Comparison of ENCODE assay signal across 19 mouse cellular contexts in genomic region chr9:34375187-34375586, GRCm38 (mm10).
DNase-seq lines count a peak whose midpoint lies in the region; ATAC-seq lines count a peak whose summit lies in the region.
"Had no signal": no experiment of that assay in that cellular context is flagged by ENCODE, and none has a peak within 500 bp of the region (broad histone marks: within the 10 kb centered on the region; RNA-seq: fewer than 3 reads in every experiment).

No protein-coding gene starts in this region.

- no peaks in the 10 kb centered on the region for H3K9me3 ChIP-seq in forebrain, embryonic 14.5 days (replicated peaks; ENCODE audit: control insufficient read depth, low read length)
- H3K9me3 ChIP-seq in liver, embryonic 11.5 days (ENCODE audit: control insufficient read depth, low read length), result no peaks in the 10 kb centered on the region
- H3K9me3 ChIP-seq: embryonic facial prominence, embryonic 15.5 days; G1E; heart, embryonic 13.5 days; kidney, embryonic 15.5 days; limb, embryonic 10.5 days; liver, embryonic 12.5 days; stomach, embryonic 15.5 days had no signal

- H3K9ac ChIP-seq in forebrain, embryonic 14.5 days (ENCODE audit: low read length), result no peak overlapping the region
- no peak overlapping the region for H3K9ac ChIP-seq in liver, embryonic 11.5 days (ENCODE audit: low read depth, low read length)
- H3K9ac ChIP-seq: embryonic facial prominence, embryonic 15.5 days; heart, embryonic 13.5 days; kidney, embryonic 15.5 days; liver, embryonic 12.5 days; stomach, embryonic 15.5 days had no signal

- H3K4me1 ChIP-seq in forebrain, embryonic 14.5 days (ENCODE audit: control insufficient read depth, insufficient read depth, low read length), result 0 out of 2 replicates have a peak, but pooled peaks cover 3% of the 10 kb centered on the region
- H3K4me1 ChIP-seq in liver, embryonic 11.5 days (replicated peaks; ENCODE audit: control insufficient read depth, insufficient read depth, low read length), result no peaks in the 10 kb centered on the region
- H3K4me1 ChIP-seq: embryonic facial prominence, embryonic 15.5 days; kidney, embryonic 15.5 days; limb, embryonic 10.5 days; liver, embryonic 12.5 days; stomach, embryonic 15.5 days had no signal

- ATAC-seq in forebrain, embryonic 14.5 days, result peak; percentile 77
- no peak for ATAC-seq in liver, embryonic 11.5 days (replicated peaks; ENCODE audit: low FRiP score)
- no peak for ATAC-seq in activated CD4-positive, CD25-positive, alpha-beta regulatory T cell, adult 4 months
- ATAC-seq: CD4-positive, CD25-positive, alpha-beta regulatory T cell, adult 4 months; liver, embryonic 12.5 days had no signal

- DNase-seq in kidney, postnatal 4 days, result peak; percentile 6 to 10
- no peak for DNase-seq in kidney, adult 18-20 months
- peak; percentile 40 for DNase-seq in NIH3T3 (ENCODE audit: low read depth)
- DNase-seq in adrenal gland, adult 2 months, result peak; percentile 59
- DNase-seq in forebrain, embryonic 14.5 days (ENCODE audit: low spot score), result peak; percentile 61
- no peak for DNase-seq in liver, embryonic 11.5 days (ENCODE audit: low spot score)
- DNase-seq: cerebellum, adult 9-10 months; embryo, embryonic 11 days; heart, adult 11 months; spleen, adult 18-20 months had no signal

- no peak overlapping the region for H3K4me3 ChIP-seq in forebrain, embryonic 14.5 days (ENCODE audit: low read depth, low read length)
- H3K4me3 ChIP-seq in liver, embryonic 11.5 days (ENCODE audit: low read depth, low read length), result no peak overlapping the region
- H3K4me3 ChIP-seq: embryonic facial prominence, embryonic 15.5 days; heart, embryonic 13.5 days; kidney, embryonic 15.5 days; limb, embryonic 10.5 days; liver, embryonic 12.5 days; stomach, embryonic 15.5 days had no signal

- H3K4me2 ChIP-seq in forebrain, embryonic 14.5 days (ENCODE audit: low read length), result no peak overlapping the region
- no peak overlapping the region for H3K4me2 ChIP-seq in liver, embryonic 11.5 days
- H3K4me2 ChIP-seq: embryonic facial prominence, embryonic 15.5 days; heart, embryonic 13.5 days; kidney, embryonic 15.5 days; liver, embryonic 12.5 days; stomach, embryonic 15.5 days had no signal

- H3K27me3 ChIP-seq in forebrain, embryonic 14.5 days (replicated peaks; ENCODE audit: control insufficient read depth, insufficient read depth, low read length), result no peaks in the 10 kb centered on the region
- H3K27me3 ChIP-seq in liver, embryonic 11.5 days (replicated peaks; ENCODE audit: control insufficient read depth, insufficient read depth, low read length), result no peaks in the 10 kb centered on the region
- H3K27me3 ChIP-seq: embryonic facial prominence, embryonic 15.5 days; heart, embryonic 13.5 days; kidney, embryonic 15.5 days; liver, embryonic 12.5 days; stomach, embryonic 15.5 days had no signal

- WGBS in forebrain, embryonic 14.5 days, result 13% methylated on average over 1 of the region's 1 CpGs
- WGBS in liver, embryonic 11.5 days, result 71% methylated on average over 1 of the region's 1 CpGs

- no peak overlapping the region for H3K27ac ChIP-seq in forebrain, embryonic 14.5 days (ENCODE audit: low read depth, low read length)
- no peak overlapping the region for H3K27ac ChIP-seq in liver, embryonic 11.5 days (ENCODE audit: low read depth, low read length)
- H3K27ac ChIP-seq: embryonic facial prominence, embryonic 15.5 days; heart, embryonic 13.5 days; kidney, embryonic 15.5 days; limb, embryonic 10.5 days; liver, embryonic 12.5 days; stomach, embryonic 15.5 days had no signal

- no peaks in the 10 kb centered on the region for H3K36me3 ChIP-seq in forebrain, embryonic 14.5 days (ENCODE audit: control insufficient read depth, insufficient read depth, low read length)
- H3K36me3 ChIP-seq in liver, embryonic 11.5 days (ENCODE audit: control insufficient read depth, insufficient read depth, low read length), result no peaks in the 10 kb centered on the region
- H3K36me3 ChIP-seq: embryonic facial prominence, embryonic 15.5 days; G1E; heart, embryonic 13.5 days; kidney, embryonic 15.5 days; limb, embryonic 10.5 days; liver, embryonic 12.5 days; stomach, embryonic 15.5 days had no signal

Comparison
In these comparisons a context has a peak if more than half of its experiments do, and no peak if none do; other contexts are left out.
1. DNase-seq: peak in kidney, postnatal 4 days (2 of 2), NIH3T3 (single experiment), adrenal gland, adult 2 months (single experiment) and forebrain, embryonic 14.5 days (single experiment); none in kidney, adult 18-20 months (single experiment) and liver, embryonic 11.5 days (single experiment).